Comparison of ENCODE assay signal across 9 mouse cellular contexts in the genomic region with DNA sequence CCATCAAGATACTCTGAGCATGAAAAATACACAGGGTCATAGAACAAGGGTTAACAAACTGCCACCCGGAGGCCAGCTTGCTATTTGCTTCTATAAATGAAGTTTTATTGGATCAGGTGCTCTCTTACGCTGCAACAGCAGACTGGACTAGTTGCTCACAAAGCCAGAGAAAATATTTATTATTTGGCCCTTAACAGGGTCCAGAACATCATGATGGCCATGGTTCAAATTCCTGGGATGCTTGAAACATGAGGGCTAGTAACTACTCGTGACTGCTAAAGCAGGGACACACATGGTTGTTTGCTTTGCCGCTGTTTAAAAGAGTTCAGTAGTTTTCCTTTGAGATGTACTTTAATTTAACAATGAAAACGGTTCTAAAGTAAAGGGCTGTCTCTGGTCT. TPM values are rescaled to one million over a fixed set of nuclear protein-coding genes. Genes with fewer than 3 reads are reported as not detected.
DNase-seq lines count a peak whose midpoint lies in the region; ATAC-seq and TF ChIP-seq lines count a peak whose summit lies in the region.
"Had no signal": no experiment of that assay in that cellular context is flagged by ENCODE, and none has a peak within 500 bp of the region (broad histone marks: within the 10 kb centered on the region; RNA-seq: fewer than 3 reads in every experiment).

No protein-coding gene starts in this region.

- H3K4me3 ChIP-seq in midbrain, postnatal 0 days (ENCODE audit: low read depth, low read length), result no peak overlapping the region
- no peak overlapping the region for H3K4me3 ChIP-seq in midbrain, embryonic 13.5 days (replicated peaks)
- 0 out of 2 replicates have a peak overlapping the region, but pooled peaks have one; percentile 6 for H3K4me3 ChIP-seq in heart, embryonic 12.5 days
- H3K4me3 ChIP-seq in stomach, embryonic 14.5 days (ENCODE audit: low read depth, low read length), result no peak overlapping the region

- H3K9ac ChIP-seq in midbrain, postnatal 0 days (replicated peaks; ENCODE audit: low read length, poor library complexity, severe bottlenecking), result no peak overlapping the region
- no peak overlapping the region for H3K9ac ChIP-seq in midbrain, embryonic 13.5 days (replicated peaks)
- H3K9ac ChIP-seq in heart, embryonic 12.5 days, result no peak overlapping the region
- no peak overlapping the region for H3K9ac ChIP-seq in stomach, embryonic 14.5 days (replicated peaks; ENCODE audit: low read depth, low read length)

- peak overlapping the region; percentile 18 for H3K4me2 ChIP-seq in midbrain, postnatal 0 days (ENCODE audit: low read depth, low read length, poor library complexity, severe bottlenecking)
- H3K4me2 ChIP-seq in midbrain, embryonic 13.5 days (replicated peaks), result no peak overlapping the region
- peak overlapping the region; percentile 49 for H3K4me2 ChIP-seq in heart, embryonic 12.5 days
- 0 out of 2 replicates have a peak overlapping the region, but pooled peaks have one; percentile 4 for H3K4me2 ChIP-seq in stomach, embryonic 14.5 days (replicated peaks; ENCODE audit: low read depth, low read length)

- no peak for TF ChIP-seq CTCF in midbrain, postnatal 0 days (IDR thresholded peaks at IDR 0.05)

- H3K27me3 ChIP-seq in midbrain, postnatal 0 days (ENCODE audit: insufficient read depth, low read length), result no peaks in the 10 kb centered on the region
- no peaks in the 10 kb centered on the region for H3K27me3 ChIP-seq in midbrain, embryonic 13.5 days
- no peaks in the 10 kb centered on the region for H3K27me3 ChIP-seq in heart, embryonic 12.5 days (replicated peaks)
- H3K27me3 ChIP-seq in stomach, embryonic 14.5 days (ENCODE audit: control insufficient read depth, insufficient read depth, low read length), result no peaks in the 10 kb centered on the region

- H3K27ac ChIP-seq in midbrain, postnatal 0 days (ENCODE audit: low read depth, low read length), result no peak overlapping the region
- H3K27ac ChIP-seq in midbrain, embryonic 13.5 days, result no peak overlapping the region
- peak overlapping the region; percentile 81 for H3K27ac ChIP-seq in heart, embryonic 12.5 days (ENCODE audit: poor library complexity, severe bottlenecking)
- H3K27ac ChIP-seq in stomach, embryonic 14.5 days (ENCODE audit: low read length), result no peak overlapping the region

- H3K4me1 ChIP-seq in midbrain, postnatal 0 days (ENCODE audit: insufficient read depth, low read length), result peaks cover 6% of the 10 kb centered on the region; the same call in 1 of the 2 replicates
- no peaks in the 10 kb centered on the region; the same call in 1 of the 2 replicates for H3K4me1 ChIP-seq in midbrain, embryonic 13.5 days (replicated peaks)
- H3K4me1 ChIP-seq in heart, embryonic 12.5 days (replicated peaks), result peaks cover 26% of the 10 kb centered on the region
- H3K4me1 ChIP-seq in stomach, embryonic 14.5 days (ENCODE audit: control insufficient read depth, insufficient read depth, low read length), result no peaks in the 10 kb centered on the region

- WGBS in midbrain, postnatal 0 days, result 64% methylated on average over 5 of the region's 5 CpGs
- 73% methylated on average over 5 of the region's 5 CpGs for WGBS in midbrain, embryonic 13.5 days
- 44% methylated on average over 5 of the region's 5 CpGs for WGBS in heart, embryonic 12.5 days
- WGBS in stomach, embryonic 14.5 days, result 38% methylated on average over 5 of the region's 5 CpGs

- no peak for DNase-seq in midbrain, postnatal 0 days (ENCODE audit: low spot score)
- DNase-seq in kidney, postnatal 4 days, result peak; percentile 10 to 31
- DNase-seq in left cerebral cortex, postnatal 10 days (ENCODE audit: extremely low spot score in 1 of 2, low spot score in 2 of 2), result no peak
- DNase-seq in MN1 (ENCODE audit: low spot score), result no peak

- ATAC-seq in midbrain, postnatal 0 days (ENCODE audit: low FRiP score), result no peak
- ATAC-seq in midbrain, embryonic 13.5 days, result no peak
- no peak for ATAC-seq in heart, embryonic 12.5 days (ENCODE audit: insufficient number of reproducible peaks, low FRiP score)
- ATAC-seq in stomach, embryonic 14.5 days (ENCODE audit: insufficient number of reproducible peaks, insufficient read depth, low FRiP score, low read depth), result no peak
- ATAC-seq in erythroblast, adult 5-6 weeks (replicated peaks; ENCODE audit: low FRiP score, poor library complexity, severe bottlenecking), result no peak

- H3K9me3 ChIP-seq in midbrain, postnatal 0 days (ENCODE audit: low read length), result no peaks in the 10 kb centered on the region
- no peaks in the 10 kb centered on the region for H3K9me3 ChIP-seq in midbrain, embryonic 13.5 days
- H3K9me3 ChIP-seq in heart, embryonic 12.5 days (replicated peaks), result no peaks in the 10 kb centered on the region
- H3K9me3 ChIP-seq in stomach, embryonic 14.5 days (ENCODE audit: control insufficient read depth, low read depth, low read length), result no peaks in the 10 kb centered on the region; the same call in 1 of the 2 replicates

- intact Hi-C loops in left cerebral cortex, postnatal 10 days (cut with DNase I), result loop anchor here (2.0 kb wide), 1 partner anchor 217 kb away; no protein-coding TSS in a partner anchor

- no peaks in the 10 kb centered on the region for H3K36me3 ChIP-seq in midbrain, postnatal 0 days (ENCODE audit: insufficient read depth, low read length)
- H3K36me3 ChIP-seq in midbrain, embryonic 13.5 days, result no peaks in the 10 kb centered on the region
- H3K36me3 ChIP-seq in heart, embryonic 12.5 days, result no peaks in the 10 kb centered on the region
- no peaks in the 10 kb centered on the region for H3K36me3 ChIP-seq in stomach, embryonic 14.5 days (ENCODE audit: control insufficient read depth, insufficient read depth, low read length)

RNA-seq across cellular contexts. Expression of gene Ifit2, which starts 1.5 kb away (rescaled TPM):
- total RNA-seq in midbrain, postnatal 0 days (2014; rRNA removed), result 11.1 and 11.5 TPM in 2 replicates
- polyA plus RNA-seq in midbrain, postnatal 0 days (2015; fragmentation: Nextera tagmentation; extraction: Ambion mirVana), result 8.2 and 9.0 TPM in 2 replicates
- 3.3 and 5.4 TPM in 2 replicates for polyA plus RNA-seq in midbrain, embryonic 13.5 days (2015; fragmentation: Nextera tagmentation; extraction: Ambion mirVana)
- polyA plus RNA-seq in heart, embryonic 12.5 days (2016; fragmentation: Nextera tagmentation; extraction: Ambion mirVana), result 6.6 and 8.2 TPM in 2 replicates
- polyA plus RNA-seq in stomach, embryonic 14.5 days (2014; fragmentation: Nextera tagmentation; extraction: Ambion mirVana), result 6.5 and 7.5 TPM in 2 replicates
- 1 to 10 TPM; 6.9 to 7.1 TPM for total RNA-seq in left cerebral cortex, postnatal 10 days (2021)
- 3.3 and 3.8 TPM in 2 replicates for total RNA-seq in erythroblast, adult 5-6 weeks (2015; ENCODE audit: low replicate concordance)
- total RNA-seq in erythroblast, adult 5-6 weeks (2017; ENCODE audit: low replicate concordance), result 6.3 and 6.8 TPM in 2 replicates

RNA-seq across cellular contexts. Expression of gene Lipa, which starts 24.7 kb away (rescaled TPM):
- 24.5 and 26.7 TPM in 2 replicates for total RNA-seq in midbrain, postnatal 0 days (2014; rRNA removed)
- 19.0 and 19.3 TPM in 2 replicates for polyA plus RNA-seq in midbrain, postnatal 0 days (2015; fragmentation: Nextera tagmentation; extraction: Ambion mirVana)
- 21.2 and 22.4 TPM in 2 replicates for polyA plus RNA-seq in midbrain, embryonic 13.5 days (2015; fragmentation: Nextera tagmentation; extraction: Ambion mirVana)
- polyA plus RNA-seq in heart, embryonic 12.5 days (2016; fragmentation: Nextera tagmentation; extraction: Ambion mirVana), result 38.7 and 41.4 TPM in 2 replicates
- 35.3 and 36.4 TPM in 2 replicates for polyA plus RNA-seq in stomach, embryonic 14.5 days (2014; fragmentation: Nextera tagmentation; extraction: Ambion mirVana)
- 10 to 100 TPM; 13.5 to 13.9 TPM for total RNA-seq in left cerebral cortex, postnatal 10 days (2021)
- 50.1 and 57.7 TPM in 2 replicates for total RNA-seq in erythroblast, adult 5-6 weeks (2015; ENCODE audit: low replicate concordance)
- 25.0 and 29.7 TPM in 2 replicates for total RNA-seq in erythroblast, adult 5-6 weeks (2017; ENCODE audit: low replicate concordance)

RNA-seq across cellular contexts. Expression of gene Ifit3, which starts 31.4 kb away (rescaled TPM):
- total RNA-seq in midbrain, postnatal 0 days (2014; rRNA removed), result 0.82 and 2.7 TPM in 2 replicates
- polyA plus RNA-seq in midbrain, postnatal 0 days (2015; fragmentation: Nextera tagmentation; extraction: Ambion mirVana), result 2.9 and 3.2 TPM in 2 replicates
- polyA plus RNA-seq in midbrain, embryonic 13.5 days (2015; fragmentation: Nextera tagmentation; extraction: Ambion mirVana), result 0.61 and 0.92 TPM in 2 replicates
- polyA plus RNA-seq in heart, embryonic 12.5 days (2016; fragmentation: Nextera tagmentation; extraction: Ambion mirVana), result 0.69 and 0.90 TPM in 2 replicates
- polyA plus RNA-seq in stomach, embryonic 14.5 days (2014; fragmentation: Nextera tagmentation; extraction: Ambion mirVana), result 0.53 and 0.78 TPM in 2 replicates
- under 1 TPM; 0.41 to 0.71 TPM for total RNA-seq in left cerebral cortex, postnatal 10 days (2021)
- total RNA-seq in erythroblast, adult 5-6 weeks (2015; ENCODE audit: low replicate concordance), result 1.5 and 5.6 TPM in 2 replicates
- 2.6 and 5.9 TPM in 2 replicates for total RNA-seq in erythroblast, adult 5-6 weeks (2017; ENCODE audit: low replicate concordance)

RNA-seq across cellular contexts. Expression of gene Ifit1bl1, which starts 49.8 kb away (rescaled TPM):
- total RNA-seq in midbrain, postnatal 0 days (2014; rRNA removed), result 1.4 and 1.9 TPM in 2 replicates
- 1.4 and 1.5 TPM in 2 replicates for polyA plus RNA-seq in midbrain, postnatal 0 days (2015; fragmentation: Nextera tagmentation; extraction: Ambion mirVana)
- polyA plus RNA-seq in midbrain, embryonic 13.5 days (2015; fragmentation: Nextera tagmentation; extraction: Ambion mirVana), result 0.35 and 0.48 TPM in 2 replicates
- polyA plus RNA-seq in heart, embryonic 12.5 days (2016; fragmentation: Nextera tagmentation; extraction: Ambion mirVana), result 1.00 and 1.5 TPM in 2 replicates
- 0.18 TPM in 1 of 2 replicates, not detected in the other for polyA plus RNA-seq in stomach, embryonic 14.5 days (2014; fragmentation: Nextera tagmentation; extraction: Ambion mirVana)
- total RNA-seq in left cerebral cortex, postnatal 10 days (2021), result 1 to 10 TPM; 2.1 to 2.3 TPM
- 0.58 TPM in 1 of 2 replicates, not detected in the other for total RNA-seq in erythroblast, adult 5-6 weeks (2015; ENCODE audit: low replicate concordance)
- 1.3 and 1.8 TPM in 2 replicates for total RNA-seq in erythroblast, adult 5-6 weeks (2017; ENCODE audit: low replicate concordance)
- polyA plus RNA-seq: testis, adult 2 months had no signal

RNA-seq across cellular contexts. Expression of gene Ifit3b, which starts 55.8 kb away (rescaled TPM):
- total RNA-seq in midbrain, postnatal 0 days (2014; rRNA removed), result 0.49 and 0.57 TPM in 2 replicates
- polyA plus RNA-seq in midbrain, postnatal 0 days (2015; fragmentation: Nextera tagmentation; extraction: Ambion mirVana), result 0.58 and 1.2 TPM in 2 replicates
- 0.16 and 0.18 TPM in 2 replicates for polyA plus RNA-seq in midbrain, embryonic 13.5 days (2015; fragmentation: Nextera tagmentation; extraction: Ambion mirVana)
- 0.19 and 0.46 TPM in 2 replicates for polyA plus RNA-seq in heart, embryonic 12.5 days (2016; fragmentation: Nextera tagmentation; extraction: Ambion mirVana)
- polyA plus RNA-seq in stomach, embryonic 14.5 days (2014; fragmentation: Nextera tagmentation; extraction: Ambion mirVana), result 0.36 TPM in 1 of 2 replicates, not detected in the other
- under 1 TPM; 0.21 to 0.51 TPM for total RNA-seq in left cerebral cortex, postnatal 10 days (2021)
- not detected in 2 replicates for total RNA-seq in erythroblast, adult 5-6 weeks (2015; ENCODE audit: low replicate concordance)
- total RNA-seq in erythroblast, adult 5-6 weeks (2017; ENCODE audit: low replicate concordance), result 0.56 and 0.77 TPM in 2 replicates

Comparison
In these comparisons a context has a peak if more than half of its experiments do, and no peak if none do; other contexts are left out.
1. DNase-seq: peak in kidney, postnatal 4 days (2 of 2); none in midbrain, postnatal 0 days (single experiment), left cerebral cortex, postnatal 10 days (0 of 2) and MN1 (single experiment).